Mouse (Mus musculus) limb, embryonic 12.5 days (tissue): ENCODE measurements around the gene Klhl35. TPM values are rescaled to one million over a fixed set of nuclear protein-coding genes. Genes with fewer than 3 reads are reported as not detected.

ENCODE experiments used
- ATAC-seq: fragments of 200-750 bp; cut with Nextera tagmentation; 2 replicates; pipeline ENCODE4 v1.8.0; 2017; ENCODE audit warnings: low read depth, moderate TSS enrichment; ENCODE audit not compliant: insufficient number of reproducible peaks, insufficient read depth, low FRiP score, low TSS enrichment
- H3K27ac ChIP-seq: fragments of 300-500 bp; sonication (generic); 2 replicates; pipeline ENCODE4 v1.5.1; 2016; ENCODE audit warnings: mild to moderate bottlenecking, moderate library complexity
- H3K27me3 ChIP-seq: fragments of 300-500 bp; sonication (generic); 2 replicates; pipeline ENCODE4 v1.6.1; 2016; ENCODE audit warnings: mild to moderate bottlenecking, moderate library complexity
- H3K36me3 ChIP-seq: fragments of 300-500 bp; sonication (generic); 2 replicates; pipeline ENCODE4 v1.6.1; 2016; ENCODE audit warnings: mild to moderate bottlenecking, moderate library complexity
- H3K4me1 ChIP-seq: fragments of 300-500 bp; sonication (generic); replicated peaks from 2 replicates; pipeline ENCODE4 v1.6.1; 2016
- H3K4me2 ChIP-seq: fragments of 300-500 bp; sonication (generic); 2 replicates; pipeline ENCODE4 v1.6.1; 2016; ENCODE audit warnings: mild to moderate bottlenecking, moderate library complexity
- H3K4me3 ChIP-seq: fragments of 300-500 bp; sonication (generic); replicated peaks from 2 replicates; pipeline ENCODE4 v1.5.1; 2016; ENCODE audit warnings: mild to moderate bottlenecking
- H3K9ac ChIP-seq: fragments of 300-500 bp; sonication (generic); replicated peaks from 2 replicates; pipeline ENCODE4 v1.6.1; 2016; ENCODE audit warnings: mild to moderate bottlenecking, moderate library complexity
- H3K9me3 ChIP-seq: fragments of 300-500 bp; sonication (generic); 2 replicates; pipeline ENCODE4 v1.6.1; 2016; ENCODE audit warnings: mild to moderate bottlenecking, moderate library complexity
- WGBS: fragments of 180-500 bp; shearing (Covaris S2); methylation state at CpG from one replicate; pipeline ENCODE4 v1.1.7; 2016; 5-methylcytosine and 5-hydroxymethylcytosine counted together
- polyA plus RNA-seq: library from polyadenylated mRNA; unstranded; fragments of >200 nt; fragmentation: Nextera tagmentation; extraction: Ambion mirVana; gene quantifications from 2 replicates; pipeline ENCODE4 v1.2.1, GENCODE M21; 2016

The Klhl35 gene
- polyA plus RNA-seq, result 1.2 and 1.7 TPM in 2 replicates

DNA sequence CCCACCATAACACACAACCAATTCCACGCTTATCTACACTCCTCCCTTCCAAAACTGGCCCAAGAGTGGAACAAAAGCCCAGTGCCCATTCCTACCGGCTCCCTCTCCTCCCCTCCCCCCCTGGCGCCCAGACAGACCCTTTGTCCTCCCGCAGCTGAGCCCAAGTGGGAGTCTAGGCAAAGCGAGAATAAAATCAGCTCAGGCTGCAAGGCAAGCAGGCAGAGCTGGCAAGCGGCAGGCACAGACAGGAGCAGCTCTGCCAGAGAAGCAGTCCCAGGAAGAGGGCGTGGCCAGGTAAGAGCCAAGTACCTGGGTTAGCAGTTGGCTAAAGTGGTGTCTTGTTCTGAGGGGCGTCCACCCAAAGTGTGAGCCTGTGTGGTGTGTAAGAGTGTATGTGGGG, at the start of gene Klhl35:
Gene Klhl35 (plus strand): TSS at position 194 of the 400 bp plus-strand sequence.
- Histone ChIP-seq H3K27me3 (peaks cover 14% of the 10 kb centered on the region; the same call in 1 of the 2 replicates), H3K4me1 (peaks cover 30% of the 10 kb centered on the region), H3K9me3 (0 out of 2 replicates have a peak, but pooled peaks cover 5% of the 10 kb centered on the region), H3K4me3 (no peak within 1 kb of the TSS), H3K4me2 (peak within 1 kb of the TSS; percentile 19; the same call in 1 of the 2 replicates), H3K27ac (no peak within 1 kb of the TSS), H3K9ac (no peak within 1 kb of the TSS), H3K36me3 (peaks cover 3% of the 10 kb centered on the region; the same call in 1 of the 2 replicates)
- 29% methylated on average over 8 of the region's 8 CpGs for WGBS
- no peak for ATAC-seq

GRCm38 (mm10) chr7:99419311-99419710, 46.5 kb upstream of the Klhl35 start:
- Histone ChIP-seq H3K9ac (no peak overlapping the region), H3K4me1 (peaks cover 29% of the 10 kb centered on the region), H3K36me3 (no peaks in the 10 kb centered on the region), H3K27me3 (no peaks in the 10 kb centered on the region), H3K27ac (no peak overlapping the region), H3K4me2 (no peak overlapping the region), H3K4me3 (no peak overlapping the region), H3K9me3 (no peaks in the 10 kb centered on the region)
- ATAC-seq, result no peak
- WGBS, result 84% methylated on average over 3 of the region's 3 CpGs

GRCm38 (mm10) chr7:99421006-99421405, 44.8 kb upstream of the Klhl35 start:
- H3K9ac ChIP-seq, result no peak overlapping the region
- no peak for ATAC-seq
- WGBS, result 70% methylated on average over 6 of the region's 6 CpGs
- H3K4me2 ChIP-seq, result no peak overlapping the region
- H3K27me3 ChIP-seq, result no peaks in the 10 kb centered on the region
- H3K9me3 ChIP-seq, result no peaks in the 10 kb centered on the region
- H3K4me3 ChIP-seq, result no peak overlapping the region
- peaks cover 43% of the 10 kb centered on the region for H3K4me1 ChIP-seq
- no peaks in the 10 kb centered on the region for H3K36me3 ChIP-seq
- 0 out of 2 replicates have a peak overlapping the region, but pooled peaks have one; percentile 37 for H3K27ac ChIP-seq

DNA sequence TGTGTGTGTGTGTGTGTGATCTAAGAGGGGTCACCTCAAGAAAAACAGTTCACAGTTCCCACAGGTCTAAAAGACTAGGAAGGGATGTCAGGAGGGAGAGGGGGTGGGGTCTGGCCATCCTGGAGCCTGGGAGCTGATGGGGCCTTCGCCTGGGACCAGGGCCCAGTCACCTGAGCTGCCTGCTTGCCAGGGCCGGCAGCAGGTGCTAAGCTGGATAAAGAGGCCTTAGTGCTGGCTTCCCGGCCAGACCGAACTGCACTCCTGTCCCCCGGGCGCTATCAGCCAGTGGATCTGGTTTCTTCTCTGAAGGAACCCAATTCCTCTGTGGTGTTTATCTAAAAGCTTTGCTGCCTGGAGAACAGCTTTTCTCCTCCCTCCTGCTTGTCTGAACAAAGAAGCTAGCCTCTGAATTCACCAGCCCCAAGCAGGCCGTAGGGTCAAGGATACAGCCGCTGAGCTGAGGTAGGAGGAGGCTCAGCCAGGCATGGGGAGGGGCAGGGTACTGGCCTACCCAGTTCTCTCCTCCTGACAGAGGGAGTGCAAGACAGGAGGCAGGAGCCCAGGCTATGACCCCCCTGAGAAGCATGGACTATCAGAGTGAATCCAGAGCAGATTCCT, 41.2 kb upstream of the Klhl35 start:
- H3K4me1 ChIP-seq, result peaks cover 55% of the 10 kb centered on the region
- H3K4me3 ChIP-seq, result no peak overlapping the region
- H3K27me3 ChIP-seq, result peaks cover 5% of the 10 kb centered on the region; the same call in 1 of the 2 replicates
- H3K36me3 ChIP-seq, result no peaks in the 10 kb centered on the region
- no peak overlapping the region for H3K9ac ChIP-seq
- 22% methylated on average over 8 of the region's 8 CpGs for WGBS
- no peak overlapping the region for H3K4me2 ChIP-seq
- peak overlapping the region; percentile 75 for H3K27ac ChIP-seq
- no peak for ATAC-seq
- H3K9me3 ChIP-seq, result no peaks in the 10 kb centered on the region

DNA sequence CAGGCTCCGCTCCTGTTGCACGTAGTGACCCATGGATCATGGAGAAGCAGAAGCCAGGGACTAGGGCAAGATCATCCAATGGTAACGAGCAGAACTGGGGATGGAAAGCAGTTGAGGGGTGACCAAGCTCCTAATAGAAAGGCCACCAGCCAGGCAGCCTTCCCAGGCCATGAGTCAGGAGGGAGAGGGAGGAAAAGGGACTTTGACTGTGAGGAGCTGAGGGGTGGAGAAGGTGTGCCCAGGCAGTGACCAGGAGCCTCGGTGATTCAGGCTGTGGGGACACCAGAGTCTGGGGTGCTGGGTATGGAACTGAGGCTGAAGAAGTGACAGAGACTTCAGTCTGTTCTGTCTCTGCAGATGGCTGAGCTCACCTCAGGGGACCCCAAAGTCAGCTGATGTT, 40.1 kb upstream of the Klhl35 start:
- no peak overlapping the region for H3K27ac ChIP-seq
- ATAC-seq, result no peak
- no peaks in the 10 kb centered on the region for H3K9me3 ChIP-seq
- H3K9ac ChIP-seq, result no peak overlapping the region
- no peak overlapping the region for H3K4me2 ChIP-seq
- H3K27me3 ChIP-seq, result peaks cover 5% of the 10 kb centered on the region; the same call in 1 of the 2 replicates
- no peaks in the 10 kb centered on the region for H3K36me3 ChIP-seq
- H3K4me3 ChIP-seq, result no peak overlapping the region
- peaks cover 53% of the 10 kb centered on the region for H3K4me1 ChIP-seq
- WGBS, result 84% methylated on average over 4 of the region's 4 CpGs

DNA sequence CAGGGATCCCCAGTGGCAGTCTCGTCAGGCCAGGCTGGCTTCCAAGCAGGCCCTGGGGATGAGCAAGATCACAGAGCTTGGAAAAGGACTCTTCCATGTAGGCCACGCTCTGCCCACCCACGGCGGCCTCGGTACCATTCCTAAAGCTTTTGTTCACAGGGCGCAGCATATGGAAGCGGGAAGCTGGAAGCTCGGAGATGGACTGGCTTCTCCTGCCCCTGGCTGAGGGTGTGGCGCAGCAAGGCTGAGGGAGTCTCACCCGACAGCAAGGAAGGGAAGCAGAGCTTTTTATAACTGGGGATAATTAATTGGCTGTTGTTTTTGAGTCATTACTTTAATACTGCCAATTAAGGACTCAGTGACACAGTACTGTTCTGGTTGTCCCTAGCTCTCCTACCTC, 38.8 kb upstream of the Klhl35 start:
- H3K4me2 ChIP-seq, result no peak overlapping the region
- 50% methylated on average over 10 of the region's 10 CpGs for WGBS
- H3K36me3 ChIP-seq, result no peaks in the 10 kb centered on the region

DNA sequence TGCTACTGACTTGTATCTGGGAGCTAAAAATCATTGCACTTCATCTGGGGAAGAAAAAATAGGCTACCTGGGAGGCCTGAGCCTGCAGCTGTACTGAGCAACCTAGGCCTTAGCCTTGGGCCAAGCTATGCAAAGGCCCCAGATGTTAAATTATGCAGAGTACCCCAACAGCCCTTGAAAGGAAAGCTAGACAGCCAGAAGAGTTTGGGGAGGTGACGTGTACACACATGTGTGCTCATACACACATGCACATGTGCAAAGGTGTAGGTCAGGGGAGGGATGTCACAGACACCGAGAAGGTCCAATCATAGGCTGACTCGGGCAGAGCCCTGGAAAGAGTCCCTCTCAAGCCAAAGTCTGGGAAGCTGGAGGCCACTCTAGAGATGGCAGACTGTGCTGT, 37.8 kb upstream of the Klhl35 start:
- no peaks in the 10 kb centered on the region for H3K9me3 ChIP-seq
- H3K4me2 ChIP-seq, result no peak overlapping the region
- no peak overlapping the region; the same call in 1 of the 2 replicates for H3K9ac ChIP-seq
- no peak overlapping the region for H3K4me3 ChIP-seq
- H3K4me1 ChIP-seq, result peaks cover 52% of the 10 kb centered on the region
- no peak for ATAC-seq
- H3K27ac ChIP-seq, result no peak overlapping the region
- peaks cover 5% of the 10 kb centered on the region; the same call in 1 of the 2 replicates for H3K27me3 ChIP-seq
- no peaks in the 10 kb centered on the region for H3K36me3 ChIP-seq
- 84% methylated on average over 3 of the region's 3 CpGs for WGBS

More for the DNA sequence above, 38.8 kb upstream of the Klhl35 start:
- no peak for ATAC-seq
- peaks cover 45% of the 10 kb centered on the region for H3K4me1 ChIP-seq
- no peak overlapping the region for H3K4me3 ChIP-seq
- no peaks in the 10 kb centered on the region for H3K9me3 ChIP-seq
- H3K27ac ChIP-seq, result no peak overlapping the region
- no peak overlapping the region for H3K9ac ChIP-seq
- H3K27me3 ChIP-seq, result peaks cover 5% of the 10 kb centered on the region; the same call in 1 of the 2 replicates

GRCm38 (mm10) chr7:99428836-99429235, 37.0 kb upstream of the Klhl35 start:
- H3K4me3 ChIP-seq, result no peak overlapping the region
- WGBS, result 87% methylated on average over 5 of the region's 5 CpGs
- H3K9me3 ChIP-seq, result no peaks in the 10 kb centered on the region
- no peaks in the 10 kb centered on the region for H3K36me3 ChIP-seq
- no peak overlapping the region for H3K9ac ChIP-seq
- peaks cover 46% of the 10 kb centered on the region for H3K4me1 ChIP-seq
- H3K4me2 ChIP-seq, result no peak overlapping the region
- no peak overlapping the region for H3K27ac ChIP-seq
- peaks cover 5% of the 10 kb centered on the region; the same call in 1 of the 2 replicates for H3K27me3 ChIP-seq
- no peak for ATAC-seq

- WGBS, result 42% methylated on average over 6 of the region's 6 CpGs
- no peaks in the 10 kb centered on the region for H3K9me3 ChIP-seq
- no peak for ATAC-seq
- H3K27ac ChIP-seq, result no peak overlapping the region
- H3K27me3 ChIP-seq, result peaks cover 5% of the 10 kb centered on the region; the same call in 1 of the 2 replicates
- no peak overlapping the region for H3K4me3 ChIP-seq
- H3K4me1 ChIP-seq, result peaks cover 46% of the 10 kb centered on the region
- no peak overlapping the region for H3K4me2 ChIP-seq
- H3K9ac ChIP-seq, result no peak overlapping the region; the same call in 1 of the 2 replicates
- H3K36me3 ChIP-seq, result no peaks in the 10 kb centered on the region
Observed at GRCm38 (mm10) chr7:99429786-99430185, 36.0 kb upstream of the Klhl35 start.

- 66% methylated on average over 11 of the region's 11 CpGs for WGBS
- Histone ChIP-seq H3K27me3 (peaks cover 5% of the 10 kb centered on the region; the same call in 1 of the 2 replicates), H3K9ac (no peak overlapping the region), H3K4me2 (no peak overlapping the region), H3K4me1 (peaks cover 46% of the 10 kb centered on the region), H3K27ac (no peak overlapping the region), H3K4me3 (no peak overlapping the region), H3K36me3 (no peaks in the 10 kb centered on the region), H3K9me3 (no peaks in the 10 kb centered on the region)
- ATAC-seq, result no peak
Observed at GRCm38 (mm10) chr7:99430246-99430645, 35.6 kb upstream of the Klhl35 start.

DNA sequence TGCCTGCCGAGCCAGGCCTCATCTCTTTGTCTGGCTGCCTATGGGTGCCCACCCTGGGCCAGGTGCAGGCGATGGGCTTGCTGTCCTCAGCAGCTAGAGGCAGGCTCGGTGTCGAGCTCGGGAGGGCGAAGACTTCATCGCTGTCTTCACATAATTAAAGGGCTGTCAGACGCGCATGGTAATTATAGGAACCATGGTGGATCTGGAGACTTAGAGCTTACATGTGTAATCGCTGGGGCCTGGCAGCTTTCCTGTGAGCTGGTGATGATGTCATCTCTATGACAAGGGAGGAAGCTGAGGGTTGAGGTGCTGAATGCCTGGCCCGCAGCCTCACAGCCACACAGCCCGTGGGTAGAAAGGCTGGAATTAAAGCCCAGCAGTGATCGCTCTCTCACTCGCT, 33.6 kb upstream of the Klhl35 start:
- no peaks in the 10 kb centered on the region for H3K9me3 ChIP-seq
- H3K27me3 ChIP-seq, result peaks cover 5% of the 10 kb centered on the region; the same call in 1 of the 2 replicates
- H3K9ac ChIP-seq, result no peak overlapping the region
- 60% methylated on average over 14 of the region's 14 CpGs for WGBS
- H3K4me3 ChIP-seq, result no peak overlapping the region
- ATAC-seq, result no peak
- H3K36me3 ChIP-seq, result no peaks in the 10 kb centered on the region
- H3K4me2 ChIP-seq, result no peak overlapping the region
- peaks cover 45% of the 10 kb centered on the region for H3K4me1 ChIP-seq
- peak overlapping the region; percentile 35; the same call in 1 of the 2 replicates for H3K27ac ChIP-seq
